Comparison of ENCODE assay signal across 18 mouse cellular contexts in the genomic region with DNA sequence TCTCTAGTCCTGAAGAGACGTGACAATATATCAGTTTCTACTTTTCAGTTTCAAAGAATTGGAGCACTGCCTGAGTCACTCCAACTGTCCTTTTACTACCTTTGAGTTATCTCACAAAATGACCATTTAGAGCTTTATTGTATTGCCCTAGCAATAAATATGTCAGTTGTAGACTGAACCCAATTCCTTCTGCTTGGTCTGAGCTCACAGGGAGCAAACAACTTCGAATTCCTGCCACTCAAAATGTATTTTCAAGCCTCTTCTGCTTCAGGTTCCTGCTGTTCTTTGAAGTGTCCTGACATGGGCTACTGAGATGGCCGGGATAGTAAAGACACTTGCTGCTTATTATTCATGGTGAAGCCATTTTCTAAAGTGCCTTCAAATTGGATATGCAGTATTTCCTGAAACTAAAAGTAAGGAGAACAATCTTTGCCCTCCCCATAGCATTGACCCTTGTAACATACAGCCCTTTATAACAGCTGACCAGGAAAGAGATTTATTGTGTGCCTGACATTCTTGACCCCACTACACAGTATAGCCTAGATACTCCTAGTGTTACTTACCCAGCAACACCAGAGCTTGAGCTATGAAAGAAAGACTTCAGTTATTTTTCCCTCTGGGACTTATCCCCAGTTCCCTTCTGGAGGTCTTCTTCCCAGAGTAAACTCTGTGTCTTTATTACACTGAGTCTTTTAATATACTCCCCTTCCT.
"Had no signal": no experiment of that assay in that cellular context is flagged by ENCODE, and none has a peak within 500 bp of the region (broad histone marks: within the 10 kb centered on the region; RNA-seq: fewer than 3 reads in every experiment).

No protein-coding gene starts in this region.

- H3K4me3 ChIP-seq: limb, embryonic 10.5 days; liver, embryonic 15.5 days; megakaryocyte, embryonic 14.5 days; midbrain, embryonic 12.5 days; myocyte had no signal

- DNase-seq: kidney, adult 9 months; kidney, postnatal 4 days; lung, embryonic 14.5 days; lung, postnatal 10 days; lung, postnatal 4 days; retina, postnatal 1 day; right cerebral cortex, postnatal 4 days; spleen, adult 18-20 months; thymus, adult 18-20 months; thymus, postnatal 14 days had no signal

- H3K27me3 ChIP-seq: liver, embryonic 15.5 days; megakaryocyte, embryonic 14.5 days; midbrain, embryonic 12.5 days had no signal

- ATAC-seq: inflammation-experienced regulatory T-cells, adult 6 months had no signal

- H3K4me2 ChIP-seq: liver, embryonic 11.5 days; liver, embryonic 15.5 days; lung, embryonic 14.5 days; midbrain, embryonic 12.5 days had no signal

- H3K27ac ChIP-seq: kidney, postnatal 0 days; limb, embryonic 10.5 days; liver, embryonic 15.5 days; midbrain, embryonic 12.5 days had no signal

- H3K36me3 ChIP-seq: limb, embryonic 10.5 days; liver, embryonic 15.5 days; midbrain, embryonic 12.5 days had no signal

- H3K9ac ChIP-seq: liver, embryonic 15.5 days; lung, embryonic 14.5 days; midbrain, embryonic 12.5 days had no signal

- H3K4me1 ChIP-seq: liver, embryonic 15.5 days; megakaryocyte, embryonic 14.5 days; midbrain, embryonic 12.5 days had no signal

- H3K9me3 ChIP-seq: limb, embryonic 10.5 days; liver, embryonic 15.5 days; midbrain, embryonic 12.5 days had no signal
